Mouse (Mus musculus) heart, adult 11 months (tissue): ENCODE results near the gene Vrk3.

Experiments
- DNase-seq: peaks from one replicate; pipeline ENCODE4 v3.0.0; 2022

The Vrk3 gene

GRCm38 (mm10) chr7:44819863-44820262, 71.7 kb downstream of the Vrk3 start:
- peak; percentile 91 for DNase-seq

GRCm38 (mm10) chr7:44820525-44820924, 72.3 kb downstream of the Vrk3 start:
- peak; percentile 77 for DNase-seq

- DNase-seq = peak; percentile 77
Observed at GRCm38 (mm10) chr7:44821666-44822448, 73.6 kb downstream of the Vrk3 start.

- DNase-seq = peak; percentile 81
Observed at GRCm38 (mm10) chr7:44823409-44823808, 75.2 kb downstream of the Vrk3 start.

GRCm38 (mm10) chr7:44824872-44825271, 76.7 kb downstream of the Vrk3 start:
- DNase-seq = peak; percentile 96

GRCm38 (mm10) chr7:44826771-44827170, 78.6 kb downstream of the Vrk3 start:
- DNase-seq = peak; percentile 86
